Mouse (Mus musculus) CH12.LX (cell line): ENCODE measurements around the gene Gm49405. TPM values are rescaled to one million over a fixed set of nuclear protein-coding genes. Genes with fewer than 3 reads are reported as not detected.

ENCODE experiments used
- DNase-seq: peaks from one replicate; pipeline ENCODE4 v3.0.0-alpha.2; 2013; ENCODE audit errors: extremely low read depth
- H3K27ac ChIP-seq: 2 replicates; pipeline ENCODE4 v1.5.1; 2012; ENCODE audit warnings: low read depth, mild to moderate bottlenecking, control low read depth, moderate library complexity; ENCODE audit not compliant: insufficient read depth
- H3K27me3 ChIP-seq: replicated peaks from 2 replicates; pipeline ENCODE3; 2012; ENCODE audit warnings: inconsistent platforms
- H3K36me3 ChIP-seq, 2 experiments: replicated peaks in 1 of 2; 2 replicates each; pipeline versions ENCODE3 to v1.6.1; 2012; ENCODE audit warnings: inconsistent platforms in 1 of 2, low read length in 1 of 2, mild to moderate bottlenecking in 1 of 2, mixed read lengths in 1 of 2, moderate library complexity in 1 of 2; ENCODE audit not compliant: control insufficient read depth in 1 of 2, insufficient read depth in 1 of 2
- H3K4me1 ChIP-seq, 2 experiments: 2 replicates each; pipeline ENCODE4 v1.6.1; 2012; ENCODE audit warnings: inconsistent platforms in 1 of 2, moderate library complexity in 1 of 2; ENCODE audit not compliant: insufficient read depth in 2 of 2, control insufficient read depth in 1 of 2
- H3K4me2 ChIP-seq: 2 replicates; pipeline ENCODE4 v1.6.1; 2012; ENCODE audit warnings: low read depth, mild to moderate bottlenecking, control low read depth; ENCODE audit not compliant: poor library complexity, insufficient read depth, severe bottlenecking
- H3K4me3 ChIP-seq, 3 experiments: fragments of 150-350 bp in 1 of 3; sonication (generic) in 1 of 3; replicated peaks in 1 of 3; 2 replicates each; pipeline versions ENCODE3 to v1.5.1; 2011 to 2012; ENCODE audit warnings: low read depth in 2 of 3, low read length in 2 of 3, mild to moderate bottlenecking in 2 of 3, moderate library complexity in 2 of 3, control low read depth in 1 of 3, improper control_type of control experiment in 1 of 3, inconsistent platforms in 1 of 3, mixed read lengths in 1 of 3; ENCODE audit not compliant: poor library complexity in 1 of 3
- H3K79me2 ChIP-seq: replicated peaks from 2 replicates; pipeline ENCODE4 v1.6.1; 2012; ENCODE audit warnings: mild to moderate bottlenecking, moderate library complexity; ENCODE audit not compliant: control insufficient read depth, poor library complexity, insufficient read depth, severe bottlenecking; ENCODE audit errors: extremely low read depth
- H3K9ac ChIP-seq: 2 replicates; pipeline ENCODE4 v1.6.1; 2012; ENCODE audit warnings: low read depth, mild to moderate bottlenecking, control low read depth, moderate library complexity; ENCODE audit not compliant: insufficient read depth
- H3K9me3 ChIP-seq: replicated peaks from 2 replicates; pipeline ENCODE3; 2012; ENCODE audit warnings: low read length, inconsistent platforms, mixed read lengths
- CHD1 ChIP-seq: IDR thresholded peaks from 2 replicates; pipeline ENCODE4 v1.6.1; 2012; ENCODE audit warnings: low read depth, low read length, improper control_type of control experiment, inconsistent platforms
- CHD2 ChIP-seq: IDR thresholded peaks from 2 replicates; pipeline ENCODE4 v1.6.1; 2011; ENCODE audit warnings: low read length, improper control_type of control experiment
- CTCF ChIP-seq, 2 experiments: IDR thresholded peaks in 1 of 2; conservative IDR thresholded peaks in 1 of 2; 2 replicates each; pipeline ENCODE4 v1.5.1; 2011 to 2012; ENCODE audit warnings: low read depth in 2 of 2, low read length in 2 of 2, improper control_type of control experiment in 1 of 2, inconsistent platforms in 1 of 2, mild to moderate bottlenecking in 1 of 2, moderate library complexity in 1 of 2
- ETS1 ChIP-seq: conservative IDR thresholded peaks from 2 replicates; pipeline ENCODE4 v1.6.1; 2012; ENCODE audit warnings: low read depth, mild to moderate bottlenecking, inconsistent platforms, low read length, improper control_type of control experiment, moderate library complexity
- HCFC1 ChIP-seq: IDR thresholded peaks from 2 replicates; pipeline ENCODE4 v1.6.1; 2012; ENCODE audit warnings: low read depth, mild to moderate bottlenecking, inconsistent platforms, low read length, improper control_type of control experiment
- IRF4 ChIP-seq: IDR thresholded peaks from 2 replicates; pipeline ENCODE4 v1.6.1; 2014; ENCODE audit warnings: low read depth, mild to moderate bottlenecking, inconsistent platforms, low read length, improper control_type of control experiment
- MAFK ChIP-seq: IDR thresholded peaks from 2 replicates; pipeline ENCODE4 v1.6.1; 2011; ENCODE audit warnings: low read length, improper control_type of control experiment; ENCODE audit not compliant: insufficient replicate concordance
- MAZ ChIP-seq: IDR thresholded peaks from 2 replicates; pipeline ENCODE4 v1.6.1; 2012; ENCODE audit warnings: low read depth, mild to moderate bottlenecking, inconsistent platforms, low read length, improper control_type of control experiment, moderate library complexity
- MXI1 ChIP-seq: IDR thresholded peaks from 2 replicates; pipeline ENCODE4 v1.6.1; 2011; ENCODE audit warnings: mild to moderate bottlenecking, low read depth, low read length, improper control_type of control experiment
- MYC ChIP-seq: IDR thresholded peaks from 2 replicates; pipeline ENCODE4 v1.6.1; 2011; ENCODE audit warnings: low read depth, mild to moderate bottlenecking, improper control_type of control experiment, low read length
- NELFE ChIP-seq: IDR thresholded peaks from 2 replicates; pipeline ENCODE4 v1.6.1; 2011; ENCODE audit warnings: low read depth, low read length, improper control_type of control experiment
- PAX5 ChIP-seq: IDR thresholded peaks from 2 replicates; pipeline ENCODE4 v1.6.1; 2012; ENCODE audit warnings: low read length, inconsistent platforms, mixed read lengths
- POLR2A ChIP-seq: IDR thresholded peaks from 2 replicates; pipeline ENCODE4 v1.6.1; 2011; ENCODE audit warnings: low read depth, mild to moderate bottlenecking, improper control_type of control experiment, low read length
- RCOR1 ChIP-seq: conservative IDR thresholded peaks from 2 replicates; pipeline ENCODE4 v1.6.1; 2012; ENCODE audit warnings: low read depth, mild to moderate bottlenecking, inconsistent platforms, low read length, improper control_type of control experiment
- TBP ChIP-seq: conservative IDR thresholded peaks from 2 replicates; pipeline ENCODE4 v1.6.1; 2011; ENCODE audit warnings: low read depth, low read length, improper control_type of control experiment
- TCF12 ChIP-seq: IDR thresholded peaks from 2 replicates; pipeline ENCODE4 v1.6.1; 2014; ENCODE audit warnings: low read depth, mild to moderate bottlenecking, inconsistent platforms, low read length, improper control_type of control experiment
- USF1 ChIP-seq: IDR thresholded peaks from 2 replicates; pipeline ENCODE4 v1.6.1; 2014; ENCODE audit warnings: low read depth, mild to moderate bottlenecking, inconsistent platforms, low read length, improper control_type of control experiment
- USF2 ChIP-seq: conservative IDR thresholded peaks from 2 replicates; pipeline ENCODE4 v1.6.1; 2011; ENCODE audit warnings: low read depth, low read length, improper control_type of control experiment
- ZKSCAN1 ChIP-seq: IDR thresholded peaks from 2 replicates; pipeline ENCODE4 v1.6.1; 2012; ENCODE audit warnings: low read depth, inconsistent platforms, low read length, improper control_type of control experiment, borderline replicate concordance
- dilution Hi-C: fragments of 300-500 bp; cut with MboI; formaldehyde crosslinking; loops from 2 replicates; pipeline ENCODE4 v1.14.3; 2020; ENCODE audit warnings: low sequenced_read_pairs; ENCODE audit not compliant: extremely low pct_unique_long_range_greater_than_20kb, extremely low pct_ligation_motif_present
- in situ Hi-C: fragments of 300-500 bp; cut with MboI; formaldehyde crosslinking; loops from 3 replicates; pipeline ENCODE4 v1.14.3; 2019; ENCODE audit warnings: low sequenced_read_pairs, low pct_ligation_motif_present, low pct_unique_long_range_greater_than_20kb, mixed read lengths
- polyA plus RNA-seq: library from polyadenylated mRNA; unstranded; fragments of >175 nt; gene quantifications from 2 replicates; pipeline ENCODE4 v1.2.1, GENCODE M21; 2012; ENCODE audit warnings: low read depth; ENCODE audit not compliant: insufficient read length
- total RNA-seq, 2 experiments: library from RNA; depleted of rRNA; stranded (reverse); fragments of 300-350 nt in 1 of 2; fragments of >200 nt in 1 of 2; gene quantifications; 2 replicates each; pipeline ENCODE4 v1.2.3; 2012 to 2014

Gm49405 gene
- total and polyA plus RNA-seq, 3 experiments: 0.99 to 2.7 (median 2.0) TPM

GRCm38 (mm10) chr19:4027576-4027975 is 27.1 kb downstream of the Gm49405 start:
- dilution Hi-C loops: no loop called here

GRCm38 (mm10) chr19:4032668-4033067 is 32.2 kb downstream of the Gm49405 start:
- peaks cover 1% of the 10 kb centered on the region for H3K27me3 ChIP-seq
- in situ Hi-C loops (no loop called here), dilution Hi-C loops (no loop called here)
- H3K27ac ChIP-seq: no peak overlapping the region
- H3K9me3 ChIP-seq: peaks cover 10% of the 10 kb centered on the region
- peaks cover 10 to 16% of the 10 kb centered on the region in 2 experiments for H3K4me1 ChIP-seq
- DNase-seq: no peak
- TF ChIP-seq PAX5: no peak
- TF ChIP-seq CTCF (conservative IDR thresholded peaks at IDR 0.05 in 1 of 2, IDR thresholded peaks at IDR 0.05 in 1 of 2; ENCODE audit: low read depth in 2 of 2, low read length in 2 of 2): no peak
- TF ChIP-seq MXI1: no peak
- H3K4me3 ChIP-seq: no peak overlapping the region
- peaks cover 4 to 15% of the 10 kb centered on the region in 2 experiments for H3K36me3 ChIP-seq
- H3K79me2 ChIP-seq: peaks cover 4% of the 10 kb centered on the region; the same call in 1 of the 2 replicates
- H3K9ac ChIP-seq: no peak overlapping the region
- H3K4me2 ChIP-seq: no peak overlapping the region

More at GRCm38 (mm10) chr19:4027576-4027975, 27.1 kb downstream of the Gm49405 start:
- no peak overlapping the region for H3K9ac ChIP-seq
- no peaks in the 10 kb centered on the region for H3K36me3 ChIP-seq
- peaks cover 26% of the 10 kb centered on the region for H3K9me3 ChIP-seq
- TF ChIP-seq NELFE: no peak
- no peak for TF ChIP-seq POLR2A
- no peak for TF ChIP-seq CHD1
- TF ChIP-seq USF1: no peak
- TF ChIP-seq MAFK: no peak
- no peak for TF ChIP-seq ZKSCAN1
- TF ChIP-seq IRF4: no peak
- TF ChIP-seq ETS1: no peak
- no peak for TF ChIP-seq HCFC1
- TF ChIP-seq USF2: no peak
- TF ChIP-seq RCOR1: no peak
- TF ChIP-seq TCF12: no peak
- TF ChIP-seq MXI1: no peak
- no peak for TF ChIP-seq CHD2
- TF ChIP-seq TBP: no peak
- TF ChIP-seq CTCF (conservative IDR thresholded peaks at IDR 0.05 in 1 of 2, IDR thresholded peaks at IDR 0.05 in 1 of 2; ENCODE audit: low read depth in 2 of 2, low read length in 2 of 2): no peak
- no peak for TF ChIP-seq MAZ
- no peak for TF ChIP-seq MYC
- peaks cover 1% of the 10 kb centered on the region for H3K27me3 ChIP-seq
- in situ Hi-C loops: no loop called here
- no peak overlapping the region for H3K4me2 ChIP-seq
- no peak for DNase-seq
- H3K4me3 ChIP-seq: no peak overlapping the region
- no peaks in the 10 kb centered on the region for H3K4me1 ChIP-seq
- no peak overlapping the region for H3K27ac ChIP-seq
- H3K79me2 ChIP-seq: no peaks in the 10 kb centered on the region
